Mouse (Mus musculus) Muller cell, postnatal 12 days (primary cell): ENCODE measurements around the gene Trex1.

Experiments
- DNase-seq: peaks from one replicate; pipeline ENCODE4 v3.0.0-alpha.2; 2015; ENCODE audit errors: inconsistent ontology term

Trex1 gene

GRCm38 (mm10) chr9:109087987-109088386 lies 28.5 kb upstream of the Trex1 start:
- DNase-seq = peak; percentile 46

- DNase-seq = peak; percentile 61
Observed at GRCm38 (mm10) chr9:109084922-109085321, 25.4 kb upstream of the Trex1 start.

- peak; percentile 88 for DNase-seq
Observed at GRCm38 (mm10) chr9:109082124-109082800, 22.7 kb upstream of the Trex1 start, which contains the start of the genes Ccdc51 and Tma7. Gene Ccdc51, plus strand, starts transcription at chr9:109082493. Gene Tma7, minus strand, starts transcription at chr9:109082587.

- no peak for DNase-seq
Observed at GRCm38 (mm10) chr9:109081749-109082123, 22.2 kb upstream of the Trex1 start.

GRCm38 (mm10) chr9:109080516-109080915 lies 21.0 kb upstream of the Trex1 start:
- DNase-seq = no peak

GRCm38 (mm10) chr9:109073661-109074573 lies 14.4 kb upstream of the Trex1 start, which contains the start of gene Atrip:
Gene Atrip, minus strand, starts transcription at chr9:109074124.
- DNase-seq = peak; percentile 91

GRCm38 (mm10) chr9:109068095-109068735 lies 8.7 kb upstream of the Trex1 start:
- DNase-seq = no peak

- no peak for DNase-seq
Observed at GRCm38 (mm10) chr9:109060898-109061295, 1.4 kb upstream of the Trex1 start.

GRCm38 (mm10) chr9:109060184-109060897 lies 807 bp upstream of the Trex1 start:
- no peak for DNase-seq

GRCm38 (mm10) chr9:109058006-109058765 lies 1.3 kb downstream of the Trex1 start:
- DNase-seq = no peak

- no peak for DNase-seq
Observed at GRCm38 (mm10) chr9:109057543-109057942, 2.0 kb downstream of the Trex1 start.

- no peak for DNase-seq
Observed at GRCm38 (mm10) chr9:109056916-109057315, 2.6 kb downstream of the Trex1 start.

- DNase-seq = no peak
Observed at GRCm38 (mm10) chr9:109056081-109056690, 3.3 kb downstream of the Trex1 start.

- no peak for DNase-seq
Observed at GRCm38 (mm10) chr9:109055271-109056030, 4.1 kb downstream of the Trex1 start.

- DNase-seq = peak; percentile 72
Observed at GRCm38 (mm10) chr9:109054712-109055111, 4.8 kb downstream of the Trex1 start.

- no peak for DNase-seq
Observed at GRCm38 (mm10) chr9:109053851-109054250, 5.7 kb downstream of the Trex1 start.

GRCm38 (mm10) chr9:109053366-109053765 lies 6.2 kb downstream of the Trex1 start:
- DNase-seq = no peak

- no peak for DNase-seq
Observed at GRCm38 (mm10) chr9:109052490-109053260, 6.9 kb downstream of the Trex1 start.
